Mouse (Mus musculus): ENCODE results near the gene Etnk2. TPM values are rescaled to one million over a fixed set of nuclear protein-coding genes. Genes with fewer than 3 reads are reported as not detected.

Gene Etnk2
- polyA plus RNA-seq, 1 experiment from 2014 or later: 1.3 TPM

- no peaks in the 10 kb centered on the region for H3K4me1 ChIP-seq
- no peak overlapping the region for H3K27ac ChIP-seq
- H3K4me3 ChIP-seq: no peak overlapping the region
- H3K4me2 ChIP-seq: no peak overlapping the region
- no peak overlapping the region for H3K9ac ChIP-seq
- ATAC-seq (ENCODE audit: insufficient number of reproducible peaks, low FRiP score, low TSS enrichment, low read depth): no peak
- 33% methylated on average over 5 of the region's 5 CpGs for WGBS
- H3K9me3 ChIP-seq: no peaks in the 10 kb centered on the region
- peaks cover 6% of the 10 kb centered on the region for H3K27me3 ChIP-seq
- H3K36me3 ChIP-seq: no peaks in the 10 kb centered on the region
Observed at GRCm38 (mm10) chr1:133355469-133355868, 7.9 kb upstream of the Etnk2 start.

GRCm38 (mm10) chr1:133355912-133356311 lies 7.5 kb upstream of the Etnk2 start:
- 52% methylated on average over 15 of the region's 15 CpGs for WGBS
- H3K9me3 ChIP-seq: no peaks in the 10 kb centered on the region

DNA sequence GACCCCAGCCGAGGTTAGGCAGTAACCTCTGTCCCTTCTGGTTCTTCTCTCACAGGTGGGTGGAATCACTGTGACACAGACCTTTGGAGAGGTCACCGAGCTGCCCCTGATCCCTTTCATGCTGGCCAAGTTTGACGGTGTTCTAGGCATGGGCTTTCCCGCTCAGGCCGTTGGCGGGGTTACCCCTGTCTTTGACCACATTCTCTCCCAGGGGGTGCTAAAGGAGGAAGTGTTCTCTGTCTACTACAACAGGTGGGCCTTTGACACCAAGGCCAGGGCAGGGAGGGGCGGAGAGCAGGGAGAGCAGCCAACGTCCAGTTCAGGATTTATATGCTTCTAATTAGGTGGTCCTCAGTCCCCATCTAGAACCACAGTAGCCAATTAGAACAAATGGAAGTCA lies 7.0 kb upstream of the Etnk2 start:
- Histone ChIP-seq H3K4me3 (no peak overlapping the region), H3K4me1 (no peaks in the 10 kb centered on the region), H3K9me3 (no peaks in the 10 kb centered on the region), H3K27me3 (peaks cover 6% of the 10 kb centered on the region), H3K9ac (no peak overlapping the region), H3K27ac (no peak overlapping the region), H3K36me3 (no peaks in the 10 kb centered on the region), H3K4me2 (no peak overlapping the region)
- WGBS: 58% methylated on average over 8 of the region's 8 CpGs
- no peak for ATAC-seq (ENCODE audit: insufficient number of reproducible peaks, low FRiP score, low TSS enrichment, low read depth)

More at GRCm38 (mm10) chr1:133355912-133356311, 7.5 kb upstream of the Etnk2 start:
- Histone ChIP-seq H3K27me3 (peaks cover 6% of the 10 kb centered on the region), H3K27ac (no peak overlapping the region), H3K4me1 (no peaks in the 10 kb centered on the region), H3K4me2 (no peak overlapping the region), H3K36me3 (no peaks in the 10 kb centered on the region), H3K9ac (no peak overlapping the region), H3K4me3 (no peak overlapping the region)
- ATAC-seq (ENCODE audit: insufficient number of reproducible peaks, low FRiP score, low TSS enrichment, low read depth): no peak

DNA sequence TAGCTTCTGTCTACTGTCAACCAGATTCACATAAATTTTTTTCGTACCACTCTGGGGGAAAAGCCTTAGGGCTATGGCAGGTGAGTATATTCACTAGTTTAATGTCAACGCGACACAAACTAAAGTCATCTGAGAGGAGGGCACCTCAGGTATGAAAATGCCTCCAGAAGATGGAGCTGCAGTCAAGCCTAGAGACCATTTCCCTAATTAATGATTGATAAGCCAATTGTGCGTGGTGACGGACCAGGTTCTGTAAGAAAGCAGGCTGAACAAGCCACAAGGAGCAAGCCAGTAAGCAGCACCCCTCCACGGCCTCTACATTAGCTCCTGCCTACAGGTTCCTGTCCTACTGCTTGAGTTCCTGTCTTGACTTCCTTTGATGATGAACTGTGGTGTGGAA lies 2.4 kb upstream of the Etnk2 start:
- H3K27ac ChIP-seq: no peak overlapping the region

DNA sequence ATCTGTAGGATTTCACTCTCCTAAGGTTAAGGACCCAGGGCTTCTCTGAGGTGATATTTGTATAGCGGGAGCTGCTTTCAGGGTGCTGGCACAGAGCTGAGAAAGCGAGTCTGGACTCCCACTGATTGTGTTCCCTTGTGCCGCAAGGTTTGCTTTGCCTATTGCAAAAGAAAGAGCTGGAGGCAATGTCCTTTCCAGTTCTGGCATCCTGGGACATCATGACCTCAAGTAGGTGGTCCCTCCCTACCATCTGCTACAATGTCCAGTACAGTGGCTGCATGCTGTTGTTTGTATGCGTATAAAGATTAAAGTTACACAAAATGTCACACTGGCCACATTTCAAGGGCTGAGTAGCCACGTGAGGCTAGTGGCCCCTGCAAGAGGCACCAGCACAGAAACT lies 1.3 kb upstream of the Etnk2 start:
- ATAC-seq (ENCODE audit: insufficient number of reproducible peaks, low FRiP score, low TSS enrichment, low read depth): no peak
- Histone ChIP-seq H3K27ac (no peak overlapping the region), H3K27me3 (peaks cover 35% of the 10 kb centered on the region), H3K9me3 (no peaks in the 10 kb centered on the region), H3K4me2 (no peak overlapping the region), H3K4me3 (no peak overlapping the region), H3K36me3 (no peaks in the 10 kb centered on the region), H3K9ac (no peak overlapping the region), H3K4me1 (peaks cover 13% of the 10 kb centered on the region)
- 91% methylated on average over 5 of the region's 5 CpGs for WGBS

More for the DNA sequence above, 2.4 kb upstream of the Etnk2 start:
- Histone ChIP-seq H3K4me2 (no peak overlapping the region), H3K9me3 (no peaks in the 10 kb centered on the region), H3K4me3 (no peak overlapping the region), H3K27me3 (peaks cover 28% of the 10 kb centered on the region), H3K4me1 (peaks cover 13% of the 10 kb centered on the region), H3K36me3 (no peaks in the 10 kb centered on the region), H3K9ac (no peak overlapping the region)
- ATAC-seq (ENCODE audit: insufficient number of reproducible peaks, low FRiP score, low TSS enrichment, low read depth): no peak
- 91% methylated on average over 6 of the region's 6 CpGs for WGBS

DNA sequence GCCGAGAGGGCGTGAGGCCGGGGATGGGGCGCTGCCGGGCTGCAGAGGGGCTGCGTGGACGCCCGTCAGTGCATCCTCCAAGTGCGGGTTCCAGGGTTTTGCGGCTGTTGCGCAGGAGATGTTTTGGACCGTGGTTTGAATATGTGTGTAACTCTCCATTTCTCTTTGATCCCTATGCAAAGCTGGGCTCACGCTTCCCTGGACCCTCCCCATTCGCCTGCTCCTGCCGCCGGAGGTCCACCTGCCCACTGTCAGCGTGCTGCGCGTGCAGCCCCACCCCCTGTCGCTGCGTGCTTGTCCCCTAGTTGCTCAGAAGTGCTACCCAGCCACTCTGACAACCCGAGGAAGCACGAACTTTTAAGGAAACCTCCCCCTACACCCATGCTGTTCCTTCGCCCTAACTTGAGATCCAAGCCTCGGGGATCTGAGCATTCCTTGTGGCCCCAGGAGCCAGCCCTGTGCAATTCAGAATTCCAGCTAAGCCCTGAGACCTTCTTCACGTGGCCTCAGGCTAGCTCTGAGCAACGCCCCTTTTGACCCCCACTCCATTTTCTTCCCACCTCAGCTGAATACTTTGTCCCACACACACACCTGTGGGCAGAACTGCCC lies 754 bp downstream of the Etnk2 start:
- Histone ChIP-seq H3K4me1 (peaks cover 21% of the 10 kb centered on the region), H3K4me3 (peak overlapping the region; percentile 60), H3K9ac (peak overlapping the region; percentile 42), H3K9me3 (no peaks in the 10 kb centered on the region), H3K27ac (no peak overlapping the region), H3K4me2 (peak overlapping the region; percentile 98), H3K27me3 (peaks cover 32% of the 10 kb centered on the region), H3K36me3 (no peaks in the 10 kb centered on the region)
- 2% methylated on average over 27 of the region's 27 CpGs for WGBS
- ATAC-seq (ENCODE audit: insufficient number of reproducible peaks, low FRiP score, low TSS enrichment, low read depth): no peak

GRCm38 (mm10) chr1:133364890-133365289 lies 1.5 kb downstream of the Etnk2 start:
- no peaks in the 10 kb centered on the region for H3K9me3 ChIP-seq
- no peak overlapping the region for H3K4me2 ChIP-seq
- WGBS: 55% methylated on average over 2 of the region's 2 CpGs
- peaks cover 21% of the 10 kb centered on the region for H3K4me1 ChIP-seq
- H3K27me3 ChIP-seq: peaks cover 32% of the 10 kb centered on the region
- H3K9ac ChIP-seq: no peak overlapping the region
- no peak overlapping the region for H3K27ac ChIP-seq
- no peak overlapping the region for H3K4me3 ChIP-seq
- no peak for ATAC-seq (ENCODE audit: insufficient number of reproducible peaks, low FRiP score, low TSS enrichment, low read depth)
- H3K36me3 ChIP-seq: no peaks in the 10 kb centered on the region

GRCm38 (mm10) chr1:133366951-133367605 lies 3.7 kb downstream of the Etnk2 start:
- H3K27me3 ChIP-seq: peaks cover 32% of the 10 kb centered on the region
- no peaks in the 10 kb centered on the region for H3K9me3 ChIP-seq
- H3K27ac ChIP-seq: no peak overlapping the region
- no peak overlapping the region for H3K4me2 ChIP-seq
- H3K4me1 ChIP-seq: peaks cover 21% of the 10 kb centered on the region
- WGBS: 40% methylated on average over 10 of the region's 10 CpGs
- ATAC-seq (ENCODE audit: insufficient number of reproducible peaks, low FRiP score, low TSS enrichment, low read depth): no peak
- no peak overlapping the region for H3K4me3 ChIP-seq
- no peaks in the 10 kb centered on the region for H3K36me3 ChIP-seq
- no peak overlapping the region for H3K9ac ChIP-seq

- Histone ChIP-seq H3K36me3 (no peaks in the 10 kb centered on the region), H3K4me1 (peaks cover 21% of the 10 kb centered on the region), H3K4me3 (no peak overlapping the region), H3K9ac (no peak overlapping the region), H3K4me2 (no peak overlapping the region), H3K27me3 (peaks cover 32% of the 10 kb centered on the region), H3K27ac (no peak overlapping the region; the same call in 1 of the 2 replicates), H3K9me3 (no peaks in the 10 kb centered on the region)
- no peak for ATAC-seq (ENCODE audit: insufficient number of reproducible peaks, low FRiP score, low TSS enrichment, low read depth)
- WGBS: 16% methylated on average over 11 of the region's 11 CpGs
Observed at GRCm38 (mm10) chr1:133367606-133368488, 4.5 kb downstream of the Etnk2 start.

- no peak overlapping the region for H3K9ac ChIP-seq
- H3K9me3 ChIP-seq: no peaks in the 10 kb centered on the region
- H3K4me3 ChIP-seq: no peak overlapping the region
- H3K27me3 ChIP-seq: peaks cover 30% of the 10 kb centered on the region
- peaks cover 14% of the 10 kb centered on the region for H3K4me1 ChIP-seq
- WGBS: 63% methylated on average over 10 of the region's 10 CpGs
- ATAC-seq (ENCODE audit: insufficient number of reproducible peaks, low FRiP score, low TSS enrichment, low read depth): no peak
- no peak overlapping the region for H3K27ac ChIP-seq
- no peaks in the 10 kb centered on the region for H3K36me3 ChIP-seq
- H3K4me2 ChIP-seq: no peak overlapping the region
Observed at GRCm38 (mm10) chr1:133368644-133369043, 5.3 kb downstream of the Etnk2 start.

- Histone ChIP-seq H3K9ac (no peak overlapping the region), H3K27ac (no peak overlapping the region), H3K27me3 (peaks cover 13% of the 10 kb centered on the region), H3K4me2 (no peak overlapping the region), H3K9me3 (no peaks in the 10 kb centered on the region), H3K4me3 (no peak overlapping the region), H3K4me1 (peaks cover 8% of the 10 kb centered on the region), H3K36me3 (no peaks in the 10 kb centered on the region)
- 62% methylated on average over 4 of the region's 4 CpGs for WGBS
- no peak for ATAC-seq (ENCODE audit: insufficient number of reproducible peaks, low FRiP score, low TSS enrichment, low read depth)
Observed at GRCm38 (mm10) chr1:133370352-133370751, 7.0 kb downstream of the Etnk2 start.

DNA sequence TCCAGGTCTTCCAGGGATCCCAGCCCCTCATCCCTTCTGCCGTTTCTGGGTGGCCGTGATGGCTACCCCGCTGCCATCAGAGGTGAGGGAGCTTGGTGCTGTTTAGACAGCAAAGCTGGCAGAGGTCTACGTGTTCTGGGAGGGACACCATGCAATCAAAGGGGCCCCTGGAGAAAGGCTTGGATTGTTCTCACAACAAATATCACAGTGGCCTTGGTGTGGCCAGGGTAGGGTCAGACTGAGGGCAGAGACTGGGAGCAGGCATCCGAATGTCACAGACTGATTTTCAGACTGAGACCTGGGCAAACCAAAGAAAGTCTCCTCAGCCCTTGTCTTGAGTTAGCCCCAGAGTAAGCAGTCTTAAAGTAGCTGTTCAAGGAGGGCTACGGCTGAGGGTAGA lies 8.1 kb downstream of the Etnk2 start:
- no peak overlapping the region for H3K4me2 ChIP-seq
- 80% methylated on average over 6 of the region's 6 CpGs for WGBS
- no peak for ATAC-seq (ENCODE audit: insufficient number of reproducible peaks, low FRiP score, low TSS enrichment, low read depth)
- no peak overlapping the region for H3K27ac ChIP-seq
- H3K9me3 ChIP-seq: no peaks in the 10 kb centered on the region
- no peak overlapping the region for H3K4me3 ChIP-seq
- H3K4me1 ChIP-seq: peaks cover 8% of the 10 kb centered on the region
- H3K9ac ChIP-seq: no peak overlapping the region
- H3K27me3 ChIP-seq: peaks cover 3% of the 10 kb centered on the region; the same call in 1 of the 2 replicates
- no peaks in the 10 kb centered on the region for H3K36me3 ChIP-seq

Data from limb, embryonic 15.5 days (tissue).